Mouse (Mus musculus) T-cell, adult 2 months (primary cell): ENCODE measurements at regions not wholly inside any gene's neighbourhood (a gene's known extent, or its start where the extent isn't known, plus 50 kb on each side); places are given as distances from the start of the nearest gene placed in this dataset.

Experiments
- DNase-seq: peaks from one replicate; pipeline ENCODE4 v3.0.0; 2022; ENCODE audit warnings: low spot score

DNA sequence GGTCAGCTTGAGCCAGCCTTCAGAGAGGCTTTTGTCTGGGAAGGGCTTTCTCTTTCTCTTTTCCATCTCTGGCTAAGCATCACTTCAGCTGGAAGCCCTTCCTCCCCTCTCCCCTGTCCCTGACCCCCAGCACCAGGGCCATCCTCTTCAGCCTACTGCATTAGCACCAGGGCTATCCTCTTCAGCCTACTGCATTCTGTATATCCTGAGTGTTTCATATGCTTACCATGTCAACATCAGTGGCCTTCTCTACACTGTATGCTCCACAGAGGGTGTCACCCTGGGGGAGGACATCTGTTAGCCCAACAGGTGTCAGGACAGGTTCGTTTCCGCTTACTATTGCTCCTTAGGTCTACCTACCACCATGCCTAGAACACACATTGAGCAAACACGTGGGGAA, 282.5 kb downstream of the Rps24 start:
- DNase-seq = no peak

DNA sequence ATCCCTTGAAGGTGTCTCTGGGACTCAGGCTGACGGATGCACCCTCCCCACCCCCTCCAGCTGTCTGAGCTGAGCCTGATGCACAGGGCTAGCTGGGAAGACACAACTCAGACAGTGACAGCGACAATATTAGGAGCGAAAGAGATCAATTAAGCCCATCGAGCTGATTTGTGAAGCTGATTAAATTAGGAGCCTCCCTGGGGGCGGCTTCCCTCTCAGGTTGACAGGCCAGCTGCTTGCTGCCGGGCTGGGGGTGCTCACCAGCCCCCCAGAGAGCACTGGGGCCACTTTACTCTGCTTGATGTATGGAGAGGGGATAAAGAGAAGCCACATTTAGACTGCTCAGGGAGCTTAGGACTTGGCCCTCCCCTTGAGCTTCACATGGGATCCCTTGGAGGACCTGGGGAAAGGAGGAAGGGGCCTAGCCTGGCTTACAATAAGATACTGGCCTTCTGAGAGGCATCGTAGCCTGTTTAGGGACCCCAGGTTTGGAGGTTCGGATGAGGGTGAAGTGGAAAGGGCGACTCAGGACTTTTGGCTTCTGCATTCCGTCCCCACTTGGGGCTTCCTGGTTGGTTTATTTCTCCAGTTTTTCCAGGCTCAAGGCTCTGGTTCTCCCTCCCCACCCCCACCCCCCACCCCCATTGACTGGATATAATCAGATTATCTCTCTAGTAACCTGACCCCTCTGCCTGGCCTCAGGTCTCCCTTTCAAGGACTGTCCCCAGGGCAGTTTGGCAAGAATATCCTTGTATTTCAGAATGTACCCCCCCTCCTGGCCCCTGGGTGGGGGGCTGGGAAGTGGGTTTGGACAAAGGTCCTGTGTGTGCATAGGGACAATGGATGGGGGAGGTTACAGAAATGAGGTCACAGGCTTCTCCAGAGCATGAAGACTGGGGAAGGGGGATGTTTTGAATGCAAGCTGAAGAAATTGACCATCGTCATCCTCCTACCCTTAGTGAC, 283.4 kb downstream of the Rps24 start:
- DNase-seq = no peak

DNA sequence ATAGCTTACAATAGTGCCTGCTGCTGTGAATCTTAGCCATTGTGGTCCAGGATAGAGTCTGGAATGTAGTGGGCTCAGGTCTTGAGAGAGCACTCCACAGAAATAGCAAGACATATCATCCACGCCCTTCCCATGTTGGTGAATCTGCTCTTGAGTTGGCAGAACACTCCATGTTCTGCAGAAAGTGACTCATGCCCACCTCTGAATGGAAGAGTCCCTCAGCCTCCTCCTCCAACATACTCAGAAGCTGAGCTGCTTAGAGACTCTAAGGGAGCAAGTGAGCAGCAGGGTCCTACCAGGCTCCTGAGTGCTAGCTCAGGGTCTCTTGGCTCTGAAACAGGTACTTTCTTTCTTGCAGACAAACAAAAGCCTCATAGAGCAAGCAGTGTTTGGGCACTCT, 284.7 kb downstream of the Rps24 start:
- no peak for DNase-seq

DNA sequence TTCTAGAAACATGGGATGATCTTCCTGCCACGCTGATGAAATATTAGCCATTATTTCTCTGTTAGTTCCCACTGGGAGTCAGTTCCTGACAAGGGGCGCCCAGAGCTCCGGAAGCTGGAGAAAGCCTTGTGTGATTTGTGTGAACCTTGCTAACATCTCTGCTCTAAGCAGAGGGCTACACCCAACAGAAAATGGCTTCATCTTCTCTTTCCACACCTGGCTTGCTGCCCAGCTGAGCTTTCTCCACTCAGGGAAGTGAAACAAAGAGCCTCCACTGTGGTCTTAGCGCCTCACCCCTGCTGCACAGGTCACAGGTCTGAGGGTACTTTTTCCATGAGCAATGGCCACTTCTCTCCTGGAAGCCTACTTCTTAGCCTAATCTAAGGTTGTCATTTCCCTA, 285.2 kb downstream of the Rps24 start:
- DNase-seq = no peak

DNA sequence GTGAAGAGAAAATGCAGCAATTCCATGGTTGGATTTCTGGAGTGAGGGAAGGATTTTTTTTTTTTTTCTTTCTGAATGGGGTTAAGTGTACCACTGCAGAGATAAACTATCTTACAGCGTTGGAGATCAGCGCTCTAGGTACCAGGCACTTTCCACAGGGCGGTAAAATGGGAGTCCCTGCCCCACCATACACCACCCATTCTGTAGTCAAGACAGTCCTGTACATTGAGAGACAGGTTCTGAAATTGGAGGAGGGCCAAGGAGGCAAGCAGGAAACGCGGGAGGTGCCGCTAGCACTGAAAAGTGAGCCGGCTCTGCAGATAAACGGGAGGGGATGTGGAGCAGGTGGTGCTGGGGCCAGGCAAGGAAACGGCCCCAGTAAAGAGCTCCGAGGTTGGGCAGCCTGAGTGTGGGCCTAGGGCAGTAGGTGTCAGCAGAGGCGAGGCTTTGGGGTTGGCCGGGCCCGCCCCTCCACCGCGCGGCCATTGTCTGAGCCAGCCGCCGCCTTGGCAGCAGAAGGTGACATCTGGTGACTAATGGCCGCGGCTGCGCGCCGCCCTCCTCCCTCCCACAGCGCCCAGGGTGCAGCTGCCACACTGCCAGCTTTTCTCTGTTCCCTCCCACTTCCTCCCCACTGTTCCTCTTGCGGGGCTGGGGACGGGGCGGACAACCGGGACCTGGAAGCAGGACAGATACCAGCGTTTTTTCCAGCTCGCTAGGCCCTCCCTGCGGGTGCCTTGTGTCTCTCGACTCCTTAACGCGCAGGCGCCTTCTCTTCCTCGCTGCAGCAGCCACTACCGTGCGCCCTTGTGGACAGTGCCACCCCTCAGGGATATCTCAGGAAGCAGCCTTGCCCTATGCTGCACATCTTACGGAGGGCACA, 292.1 kb downstream of the Rps24 start:
- peak; percentile 52 for DNase-seq

DNA sequence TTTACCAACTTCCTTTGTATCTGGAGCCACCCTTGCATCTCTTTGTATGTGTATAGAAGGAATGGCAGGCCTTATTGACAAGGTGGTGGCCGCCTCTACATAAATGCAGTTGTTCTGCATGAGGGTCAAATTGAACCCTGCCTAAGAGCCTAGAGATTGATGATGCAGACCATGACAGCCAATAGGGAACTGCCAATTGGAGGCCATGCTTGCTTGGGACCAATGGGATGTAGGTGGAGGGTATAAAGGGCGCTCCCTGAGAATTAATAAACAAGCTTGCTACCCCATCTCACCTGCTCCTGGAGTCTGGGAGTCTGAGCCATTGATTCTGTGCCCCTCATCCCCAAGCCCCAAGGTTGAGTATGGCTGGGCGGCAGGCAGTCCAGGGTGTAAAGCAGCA, 294.7 kb downstream of the Rps24 start:
- DNase-seq = no peak

DNA sequence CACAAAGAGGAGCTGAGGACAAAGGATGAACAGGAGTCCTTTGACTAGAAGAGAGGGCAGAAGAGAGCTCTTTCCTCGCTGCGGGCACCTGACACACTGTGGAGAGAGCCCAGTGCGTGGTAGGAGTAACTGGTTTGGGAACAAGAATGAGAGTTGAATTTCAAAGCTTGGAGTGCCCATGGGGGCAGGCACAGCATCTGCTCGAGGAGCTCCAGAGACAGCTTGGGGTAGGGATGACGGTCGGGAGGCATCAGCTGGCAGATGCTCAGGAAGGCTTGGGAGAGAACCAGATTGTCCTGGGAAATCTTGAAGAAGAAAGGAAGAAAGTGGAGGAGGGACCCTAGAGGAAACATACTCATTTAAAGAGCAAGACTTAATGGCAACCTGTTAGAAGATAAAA, 297.0 kb downstream of the Rps24 start:
- no peak for DNase-seq

DNA sequence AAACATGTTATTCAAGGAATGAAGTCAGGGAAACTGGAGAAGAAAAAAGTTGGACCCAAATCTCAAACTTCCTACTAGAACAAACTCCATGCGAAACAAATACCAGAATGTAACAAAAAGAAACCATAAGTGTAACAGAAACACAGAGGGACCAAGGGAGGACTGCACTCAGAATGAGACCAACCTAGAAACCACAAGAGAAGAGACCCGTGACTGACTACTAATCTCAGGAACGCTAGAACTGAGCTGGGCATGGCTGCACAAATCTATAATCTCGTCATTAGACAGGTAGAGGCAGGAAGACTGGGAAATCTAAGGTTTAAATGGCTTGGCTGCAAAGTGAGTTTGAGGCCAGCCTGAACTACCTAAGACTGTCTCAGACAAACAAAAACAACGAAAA, 298.5 kb downstream of the Rps24 start:
- no peak for DNase-seq

DNA sequence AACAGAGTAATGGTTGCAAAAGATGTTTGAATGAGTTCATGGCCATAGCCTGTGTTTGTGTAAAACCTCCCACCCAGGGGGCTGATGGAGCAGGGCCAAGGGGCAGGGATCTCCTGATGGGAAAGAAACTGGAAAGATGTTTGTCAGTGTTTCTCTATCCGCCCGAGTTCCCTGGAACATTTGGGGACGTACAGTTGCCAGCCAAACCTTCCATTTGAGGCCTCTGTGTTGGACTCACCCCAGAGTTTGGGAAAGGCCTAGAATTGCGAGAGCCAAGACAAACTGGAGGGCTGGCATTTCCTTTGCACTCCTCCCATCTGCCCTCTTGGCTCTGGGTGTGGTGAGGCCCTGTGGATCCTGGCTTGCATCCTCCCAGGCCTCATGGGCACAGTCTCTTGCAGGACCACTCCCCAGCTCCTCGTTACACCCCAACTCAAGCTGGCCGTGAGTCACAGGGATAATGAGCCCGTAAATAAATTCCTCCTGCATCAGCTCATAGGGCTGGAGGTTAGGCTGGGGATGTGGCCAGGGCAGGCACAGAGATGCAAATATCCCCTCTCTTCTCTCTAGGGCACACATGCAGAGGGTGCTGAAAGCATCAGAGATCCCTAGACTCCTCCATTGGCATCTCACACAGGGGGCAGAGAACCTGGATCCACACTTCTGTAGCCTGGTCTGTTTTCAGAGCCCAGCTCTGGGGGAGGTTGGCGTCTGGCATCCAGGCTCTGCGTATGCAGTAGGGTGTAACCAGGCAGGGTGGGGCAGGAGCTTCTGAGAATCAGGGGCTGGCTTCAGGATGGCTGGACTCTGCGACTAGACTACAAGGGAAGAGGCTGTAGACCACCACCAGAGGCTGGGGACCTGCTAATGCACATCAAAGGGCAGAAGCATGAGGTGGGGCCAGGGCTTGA, 306.7 kb downstream of the Rps24 start:
- no peak for DNase-seq

DNA sequence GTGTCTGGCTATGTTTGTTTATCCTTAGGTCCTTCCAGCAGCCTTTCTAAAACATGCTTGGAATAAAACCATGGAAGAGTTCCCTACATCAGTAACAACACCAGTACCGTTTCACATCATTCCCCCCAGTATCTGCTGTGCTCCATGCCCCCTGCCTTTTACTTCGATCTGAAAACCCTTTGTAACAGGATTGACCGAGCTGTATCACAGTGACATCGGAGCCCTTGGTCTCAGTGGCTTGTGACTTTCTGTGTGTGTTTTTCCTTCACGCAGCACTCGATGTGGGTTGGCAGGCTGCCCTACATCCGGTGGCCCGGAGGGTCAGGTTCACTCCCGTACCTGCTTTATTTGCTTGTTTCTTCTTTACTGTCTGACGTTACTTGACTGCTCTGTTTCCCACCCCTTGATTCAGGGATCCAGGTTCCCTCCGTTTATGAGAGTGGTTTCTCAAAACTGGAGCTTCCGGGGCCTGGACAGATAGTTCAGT, 307.5 kb downstream of the Rps24 start:
- DNase-seq = no peak

DNA sequence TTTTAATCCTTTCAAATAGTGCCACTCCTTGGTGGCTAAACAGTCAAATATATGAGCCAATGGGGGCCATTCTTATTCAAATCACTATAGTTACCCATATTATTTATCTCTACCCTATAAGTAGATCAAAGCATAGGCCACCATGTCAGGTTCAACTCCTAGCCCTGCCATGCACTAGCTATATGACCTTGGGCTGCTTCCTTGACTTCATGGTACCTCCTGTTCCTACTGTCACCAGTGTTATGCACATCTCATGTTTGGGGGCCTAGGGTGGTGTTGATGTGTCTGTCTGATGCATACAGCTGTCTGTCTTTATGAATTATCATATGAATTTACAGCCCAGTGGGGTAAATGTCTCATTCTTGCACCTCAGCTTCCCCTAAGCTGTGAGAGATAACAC, 310.6 kb downstream of the Rps24 start:
- DNase-seq = no peak

DNA sequence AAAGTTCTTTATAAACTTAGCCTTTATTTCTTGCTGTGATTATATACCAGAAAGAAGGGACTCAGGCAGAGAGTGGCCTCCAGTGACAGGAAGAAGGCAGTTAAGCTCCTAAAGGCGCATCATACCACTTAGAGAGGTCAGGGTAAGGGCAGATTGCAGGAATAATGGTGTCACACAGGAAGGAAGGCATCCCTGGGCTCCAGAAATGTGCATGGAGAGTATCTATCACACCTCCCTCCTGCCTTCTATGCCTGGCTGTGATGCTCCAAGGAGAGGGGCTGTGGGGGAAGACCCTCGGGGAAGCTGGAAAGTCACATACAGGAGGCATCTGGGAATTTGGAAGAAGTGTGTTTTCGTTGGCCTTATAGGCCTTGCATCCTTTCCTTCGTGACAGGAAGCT, 311.1 kb downstream of the Rps24 start:
- no peak for DNase-seq

DNA sequence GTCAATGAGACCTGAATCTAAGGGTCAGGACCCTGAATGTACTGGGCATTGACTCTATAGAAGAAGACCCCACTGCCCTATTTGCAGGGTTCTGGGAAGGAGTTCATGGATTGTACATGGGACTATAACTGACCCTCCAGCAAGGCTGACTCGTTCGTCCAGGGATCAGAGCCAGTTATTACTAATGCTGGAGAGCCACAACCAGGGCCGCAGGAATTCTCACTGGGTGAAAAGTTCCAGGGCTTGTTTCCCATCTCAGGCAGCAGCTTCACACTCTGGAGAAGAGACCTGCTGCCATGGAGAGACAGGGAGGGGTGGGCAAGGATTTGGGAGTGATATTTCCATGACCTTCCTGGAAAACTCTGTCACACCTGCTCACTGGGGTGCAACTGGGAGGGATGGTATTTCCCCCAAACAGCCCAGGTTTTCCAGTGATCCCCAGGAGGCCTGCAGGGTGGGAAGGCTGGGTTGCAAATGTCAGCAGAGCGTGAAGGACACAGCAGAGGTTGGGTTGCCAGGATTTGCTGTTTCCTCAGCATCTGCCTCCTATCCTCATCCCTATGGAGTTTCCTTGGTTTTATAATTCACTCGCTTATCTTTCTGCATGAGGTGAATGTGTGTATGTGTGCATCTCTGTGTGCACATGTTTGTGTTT, 316.2 kb downstream of the Rps24 start:
- no peak for DNase-seq

DNA sequence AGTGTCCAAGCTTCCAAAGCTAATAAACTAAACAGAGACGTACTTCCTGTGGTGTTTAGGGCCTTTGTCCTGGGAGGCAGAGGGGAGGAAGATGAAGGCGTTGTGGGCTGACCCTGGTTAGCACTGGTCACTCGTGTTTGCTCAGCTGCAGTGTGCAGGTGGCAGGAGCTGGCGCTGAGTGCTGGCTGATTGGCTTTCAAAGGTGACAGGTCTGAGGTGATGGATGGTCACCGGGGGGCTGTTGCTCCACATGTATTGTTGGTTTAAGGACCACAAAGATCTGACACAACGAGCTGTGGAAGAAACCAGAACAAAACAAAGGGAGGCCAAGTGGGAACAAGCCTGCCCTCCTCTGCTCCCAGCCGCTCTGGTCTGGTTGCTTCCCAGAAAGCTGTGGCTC, 320.1 kb downstream of the Rps24 start:
- no peak for DNase-seq

DNA sequence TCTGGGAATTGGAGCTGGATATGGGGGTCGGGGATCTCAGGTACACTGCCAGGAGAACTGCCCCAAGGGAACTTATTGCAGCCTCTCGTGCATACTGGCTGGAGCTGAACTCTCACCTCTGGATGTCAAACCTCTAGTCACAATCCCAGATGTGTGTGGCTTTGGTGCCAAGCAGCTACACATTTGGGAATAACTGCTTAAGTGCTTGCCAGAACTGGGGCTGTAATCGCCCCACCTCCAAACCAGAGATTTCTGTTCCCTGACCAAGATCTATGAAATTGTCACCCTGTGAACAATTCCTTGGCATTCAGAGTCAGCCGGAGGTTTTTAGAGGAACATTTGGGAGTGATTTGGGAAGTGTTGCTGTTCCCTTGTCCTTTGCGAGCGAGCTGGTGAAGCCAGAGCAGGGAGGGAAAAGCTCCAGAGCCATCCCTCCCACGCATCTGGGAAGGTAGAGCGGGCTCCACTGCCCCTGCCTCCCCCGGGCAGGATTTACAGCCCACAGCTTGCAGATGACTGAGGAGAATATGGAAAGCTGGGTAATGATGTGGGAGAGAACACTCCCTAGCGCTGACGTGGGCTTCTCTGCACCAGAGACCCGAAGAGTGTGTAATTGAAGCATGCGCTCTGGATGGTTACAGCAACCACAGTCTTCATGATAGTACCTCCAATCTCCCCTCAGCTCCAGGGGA, 336.1 kb downstream of the Rps24 start:
- DNase-seq = no peak

DNA sequence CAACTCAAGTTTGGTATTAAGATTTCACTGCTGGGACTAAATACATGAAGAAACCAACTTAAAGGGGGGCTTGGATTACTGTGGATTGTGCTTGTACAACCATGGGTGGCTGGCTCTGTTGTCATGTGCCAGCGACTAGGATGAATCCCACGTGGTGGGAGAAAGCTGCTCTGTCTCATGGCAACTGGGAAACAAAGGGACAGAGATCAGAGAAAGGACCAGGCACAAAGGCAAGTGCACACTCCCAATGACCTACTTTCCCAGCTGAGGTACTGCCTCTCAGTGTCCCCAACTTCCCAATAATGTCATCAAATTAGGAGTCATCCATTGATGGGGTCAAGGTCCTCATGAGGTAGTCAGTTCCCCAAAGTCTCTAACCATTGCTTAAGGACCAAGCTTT, 337.4 kb downstream of the Rps24 start:
- no peak for DNase-seq

DNA sequence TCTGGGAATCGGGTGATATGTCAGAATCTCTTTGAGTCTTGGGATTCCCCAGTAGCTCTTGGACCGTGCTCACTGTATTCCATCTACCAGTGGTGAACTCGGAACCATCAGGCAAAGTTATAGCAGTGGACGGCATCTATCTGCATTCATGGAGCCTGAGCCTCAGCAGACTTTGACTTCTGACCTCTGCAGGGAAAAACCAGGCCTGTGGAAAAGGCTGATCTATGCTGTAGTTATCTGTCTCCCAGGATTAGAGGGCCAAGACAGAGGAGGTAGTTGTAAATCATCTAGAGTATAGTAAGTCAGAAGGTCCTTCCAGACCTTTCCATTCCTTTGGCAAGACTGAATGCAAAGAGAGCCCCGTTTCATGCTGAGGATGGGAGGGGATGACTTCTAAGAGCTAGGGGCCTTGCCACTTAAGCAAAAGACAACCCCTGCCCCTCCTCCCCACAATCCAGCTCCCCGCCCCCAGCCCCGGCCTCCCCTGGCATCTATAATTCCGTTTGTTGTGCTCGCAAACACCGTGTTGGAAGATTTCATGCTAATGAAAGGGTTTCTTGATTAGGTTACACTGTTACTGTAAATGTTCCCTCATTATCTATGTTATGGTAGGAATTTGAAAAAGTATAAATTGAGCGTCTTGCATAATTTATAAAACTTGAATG, 338.9 kb downstream of the Rps24 start:
- no peak for DNase-seq

DNA sequence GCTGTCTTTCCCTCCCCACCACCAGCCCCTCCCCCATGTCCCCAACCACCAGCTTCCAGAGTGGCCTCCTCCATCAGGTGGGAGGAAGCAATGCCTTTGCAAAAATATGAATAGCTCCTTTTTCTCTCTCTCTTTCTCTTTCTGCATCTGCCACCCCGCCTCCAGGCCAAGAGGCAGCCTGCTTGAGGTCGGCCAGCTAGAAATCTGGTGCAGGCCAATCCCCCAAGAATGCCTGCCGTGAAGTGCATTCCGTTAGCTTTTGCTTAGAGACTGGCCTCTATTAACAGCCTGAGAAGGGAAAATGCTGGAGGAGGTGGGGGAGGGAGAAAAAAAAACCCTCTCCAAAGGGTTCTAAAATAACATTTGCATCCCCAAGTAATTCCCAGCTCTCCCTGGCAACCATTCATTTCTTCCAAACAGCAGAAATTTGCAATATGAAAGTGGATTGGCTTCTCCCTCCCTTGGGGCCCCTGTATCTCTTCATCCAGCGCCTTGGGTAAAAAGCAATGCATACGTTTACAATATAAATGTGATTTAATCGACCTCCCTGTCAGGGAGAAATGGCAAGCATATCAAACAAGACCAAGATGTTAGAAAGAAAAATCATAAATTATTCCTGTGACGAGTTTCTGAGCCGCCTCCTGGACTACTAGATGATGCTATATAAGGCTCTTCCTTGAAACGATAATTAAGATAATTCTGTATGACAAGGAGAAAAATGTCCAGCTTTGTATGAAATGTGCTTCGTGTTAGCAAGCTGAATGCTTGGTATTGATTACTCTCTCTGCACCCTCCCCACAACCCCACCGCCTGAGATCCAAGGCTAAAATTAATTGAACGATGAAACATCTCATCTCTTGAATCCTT, 339.8 kb downstream of the Rps24 start:
- DNase-seq = no peak

DNA sequence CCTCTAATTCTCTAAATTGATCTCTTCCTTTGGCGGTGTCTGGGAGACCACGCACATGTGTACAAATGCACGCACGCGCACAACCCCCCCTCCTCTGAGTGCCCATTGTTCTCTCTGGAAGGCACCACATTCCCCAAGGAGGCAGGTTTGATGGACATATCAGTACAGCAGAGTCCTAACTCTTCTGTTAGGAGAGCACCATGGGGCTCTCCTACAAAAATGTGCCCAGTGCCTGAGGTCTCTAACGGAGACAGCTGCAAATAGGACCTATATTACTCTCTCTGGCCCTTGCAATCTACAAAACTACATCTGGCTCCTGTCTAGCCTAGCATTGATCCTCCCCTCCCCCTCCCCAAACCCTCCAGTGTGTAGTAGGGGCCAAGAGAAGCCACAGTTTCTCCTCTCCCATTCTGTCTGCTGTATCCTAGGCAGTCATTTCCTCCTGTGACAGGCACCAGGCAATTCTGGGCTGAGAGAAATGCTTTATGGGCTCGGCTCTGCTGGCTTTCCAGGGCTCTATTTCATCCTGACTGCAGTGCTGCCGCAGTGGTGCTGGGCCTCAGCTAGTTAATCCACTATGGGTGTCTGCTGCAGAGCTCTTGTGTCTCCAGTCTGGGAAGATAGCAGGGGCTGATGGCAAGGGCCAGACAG, 340.6 kb downstream of the Rps24 start:
- no peak for DNase-seq
